Mouse (Mus musculus): ENCODE results near the gene Tlk1. TPM values are rescaled to one million over a fixed set of nuclear protein-coding genes. Genes with fewer than 3 reads are reported as not detected.
A peak's percentile ranks its signal among the peaks of the same experiment; 100 is the strongest.
"Not testable (repeated sequence)": the region's sequence is repeated elsewhere in the genome, so short reads cannot be mapped to it uniquely, and the experiment has no call there.

Gene Tlk1
- polyA plus RNA-seq, 1 experiment from 2014 or later: 28.0 TPM

GRCm38 (mm10) chr2:70813608-70814007, 11.9 kb downstream of the Tlk1 start:
- peaks cover 19% of the 10 kb centered on the region for H3K4me1 ChIP-seq (replicated peaks)
- WGBS: 78% methylated on average over 4 of the region's 4 CpGs
- H3K36me3 ChIP-seq: no peaks in the 10 kb centered on the region
- H3K4me3 ChIP-seq: no peak overlapping the region
- no peaks in the 10 kb centered on the region for H3K27me3 ChIP-seq
- no peak overlapping the region for H3K9ac ChIP-seq
- no peak for ATAC-seq (replicated peaks; ENCODE audit: insufficient number of reproducible peaks, insufficient read depth, low FRiP score, low read depth)
- no peak overlapping the region for H3K27ac ChIP-seq
- H3K4me2 ChIP-seq: no peak overlapping the region
- H3K9me3 ChIP-seq (replicated peaks): no peaks in the 10 kb centered on the region

- no peaks in the 10 kb centered on the region for H3K27me3 ChIP-seq
- H3K4me2 ChIP-seq: no peak overlapping the region
- no peak overlapping the region for H3K9ac ChIP-seq
- H3K9me3 ChIP-seq (replicated peaks): no peaks in the 10 kb centered on the region
- 73% methylated on average over 3 of the region's 3 CpGs for WGBS
- H3K4me1 ChIP-seq (replicated peaks): peaks cover 19% of the 10 kb centered on the region
- H3K27ac ChIP-seq: no peak overlapping the region
- no peaks in the 10 kb centered on the region for H3K36me3 ChIP-seq
- no peak for ATAC-seq (replicated peaks; ENCODE audit: insufficient number of reproducible peaks, insufficient read depth, low FRiP score, low read depth)
- H3K4me3 ChIP-seq: no peak overlapping the region
Observed at GRCm38 (mm10) chr2:70811476-70811875, 14.1 kb downstream of the Tlk1 start.

GRCm38 (mm10) chr2:70809921-70810320, 15.6 kb downstream of the Tlk1 start:
- Histone ChIP-seq H3K4me1 (replicated peaks) (peaks cover 19% of the 10 kb centered on the region), H3K36me3 (0 out of 2 replicates have a peak, but pooled peaks cover under 1% of the 10 kb centered on the region), H3K4me2 (no peak overlapping the region), H3K9me3 (replicated peaks) (no peaks in the 10 kb centered on the region), H3K4me3 (no peak overlapping the region), H3K27ac (no peak overlapping the region), H3K27me3 (no peaks in the 10 kb centered on the region), H3K9ac (no peak overlapping the region)
- 75% methylated on average over 3 of the region's 3 CpGs for WGBS
- no peak for ATAC-seq (replicated peaks; ENCODE audit: insufficient number of reproducible peaks, insufficient read depth, low FRiP score, low read depth)

GRCm38 (mm10) chr2:70808681-70809080, 16.8 kb downstream of the Tlk1 start:
- ATAC-seq (replicated peaks; ENCODE audit: insufficient number of reproducible peaks, insufficient read depth, low FRiP score, low read depth): no peak

GRCm38 (mm10) chr2:70807678-70808077, 17.9 kb downstream of the Tlk1 start:
- H3K36me3 ChIP-seq; H3K9me3 ChIP-seq (replicated peaks); H3K27me3 ChIP-seq; H3K4me2 ChIP-seq; H3K27ac ChIP-seq; H3K4me3 ChIP-seq; H3K9ac ChIP-seq; ATAC-seq (replicated peaks; ENCODE audit: insufficient number of reproducible peaks, insufficient read depth, low FRiP score, low read depth): not testable (repeated sequence)
- 66% methylated on average over 3 of the region's 3 CpGs for WGBS
- H3K4me1 ChIP-seq (replicated peaks): peaks cover 21% of the 10 kb centered on the region

More at GRCm38 (mm10) chr2:70808681-70809080, 16.8 kb downstream of the Tlk1 start:
- Histone ChIP-seq H3K4me2 (no peak overlapping the region), H3K9ac (no peak overlapping the region), H3K4me1 (replicated peaks) (peaks cover 19% of the 10 kb centered on the region), H3K36me3 (peaks cover 4% of the 10 kb centered on the region; the same call in 1 of the 2 replicates), H3K9me3 (replicated peaks) (no peaks in the 10 kb centered on the region), H3K4me3 (no peak overlapping the region), H3K27me3 (no peaks in the 10 kb centered on the region), H3K27ac (peak overlapping the region; percentile 13; the same call in 1 of the 2 replicates)

- Histone ChIP-seq H3K27me3 (no peaks in the 10 kb centered on the region), H3K4me2 (no peak overlapping the region), H3K4me3 (no peak overlapping the region), H3K4me1 (replicated peaks) (peaks cover 26% of the 10 kb centered on the region), H3K27ac (no peak overlapping the region), H3K9me3 (replicated peaks) (no peaks in the 10 kb centered on the region), H3K9ac (no peak overlapping the region), H3K36me3 (peaks cover 4% of the 10 kb centered on the region; the same call in 1 of the 2 replicates)
- ATAC-seq (replicated peaks; ENCODE audit: insufficient number of reproducible peaks, insufficient read depth, low FRiP score, low read depth): no peak
- WGBS: 89% methylated on average over 5 of the region's 5 CpGs
Observed at GRCm38 (mm10) chr2:70806020-70806419, 19.5 kb downstream of the Tlk1 start.

GRCm38 (mm10) chr2:70803696-70804095, 21.8 kb downstream of the Tlk1 start:
- not testable (repeated sequence) for H3K9me3 ChIP-seq (replicated peaks); H3K4me3 ChIP-seq; ATAC-seq (replicated peaks; ENCODE audit: insufficient number of reproducible peaks, insufficient read depth, low FRiP score, low read depth); H3K27ac ChIP-seq; H3K9ac ChIP-seq; H3K27me3 ChIP-seq; H3K36me3 ChIP-seq; H3K4me2 ChIP-seq
- peaks cover 24% of the 10 kb centered on the region for H3K4me1 ChIP-seq (replicated peaks)
- WGBS: 92% methylated on average over 4 of the region's 4 CpGs

GRCm38 (mm10) chr2:70802658-70803057, 22.9 kb downstream of the Tlk1 start:
- peaks cover 4% of the 10 kb centered on the region; the same call in 1 of the 2 replicates for H3K36me3 ChIP-seq
- no peak overlapping the region for H3K4me2 ChIP-seq
- H3K27ac ChIP-seq: no peak overlapping the region
- no peaks in the 10 kb centered on the region for H3K9me3 ChIP-seq (replicated peaks)
- 47% methylated on average over 6 of the region's 6 CpGs for WGBS
- H3K4me1 ChIP-seq (replicated peaks): peaks cover 27% of the 10 kb centered on the region
- no peak overlapping the region for H3K9ac ChIP-seq
- no peak for ATAC-seq (replicated peaks; ENCODE audit: insufficient number of reproducible peaks, insufficient read depth, low FRiP score, low read depth)
- no peak overlapping the region for H3K4me3 ChIP-seq
- no peaks in the 10 kb centered on the region for H3K27me3 ChIP-seq

- Histone ChIP-seq H3K4me3 (no peak overlapping the region), H3K4me1 (replicated peaks) (peaks cover 27% of the 10 kb centered on the region), H3K9me3 (replicated peaks) (no peaks in the 10 kb centered on the region), H3K27me3 (no peaks in the 10 kb centered on the region), H3K36me3 (peaks cover 4% of the 10 kb centered on the region; the same call in 1 of the 2 replicates), H3K4me2 (no peak overlapping the region), H3K9ac (no peak overlapping the region), H3K27ac (no peak overlapping the region)
- no peak for ATAC-seq (replicated peaks; ENCODE audit: insufficient number of reproducible peaks, insufficient read depth, low FRiP score, low read depth)
Observed at GRCm38 (mm10) chr2:70801543-70801942, 24.0 kb downstream of the Tlk1 start.

- no peaks in the 10 kb centered on the region for H3K9me3 ChIP-seq (replicated peaks)
- WGBS: 93% methylated on average over 1 of the region's 1 CpGs
- no peak overlapping the region for H3K4me2 ChIP-seq
- no peak overlapping the region for H3K4me3 ChIP-seq
- H3K27me3 ChIP-seq: no peaks in the 10 kb centered on the region
- H3K9ac ChIP-seq: no peak overlapping the region
- H3K36me3 ChIP-seq: peaks cover 4% of the 10 kb centered on the region; the same call in 1 of the 2 replicates
- peaks cover 27% of the 10 kb centered on the region for H3K4me1 ChIP-seq (replicated peaks)
- ATAC-seq (replicated peaks; ENCODE audit: insufficient number of reproducible peaks, insufficient read depth, low FRiP score, low read depth): no peak
- H3K27ac ChIP-seq: 0 out of 2 replicates have a peak overlapping the region, but pooled peaks have one; percentile 24
Observed at GRCm38 (mm10) chr2:70800396-70800795, 25.1 kb downstream of the Tlk1 start.

- no peak for ATAC-seq (replicated peaks; ENCODE audit: insufficient number of reproducible peaks, insufficient read depth, low FRiP score, low read depth)
- Histone ChIP-seq H3K9ac (no peak overlapping the region), H3K27ac (no peak overlapping the region), H3K4me2 (no peak overlapping the region), H3K4me3 (no peak overlapping the region), H3K9me3 (replicated peaks) (no peaks in the 10 kb centered on the region), H3K36me3 (peaks cover 5% of the 10 kb centered on the region), H3K4me1 (replicated peaks) (peaks cover 8% of the 10 kb centered on the region), H3K27me3 (no peaks in the 10 kb centered on the region)
- 74% methylated on average over 4 of the region's 4 CpGs for WGBS
Observed at GRCm38 (mm10) chr2:70793276-70793675, 32.3 kb downstream of the Tlk1 start.

- no peak overlapping the region for H3K4me3 ChIP-seq
- H3K27ac ChIP-seq: no peak overlapping the region
- 65% methylated on average over 2 of the region's 2 CpGs for WGBS
- H3K9ac ChIP-seq: no peak overlapping the region
- no peak overlapping the region for H3K4me2 ChIP-seq
- H3K36me3 ChIP-seq: peaks cover 5% of the 10 kb centered on the region
- ATAC-seq (replicated peaks; ENCODE audit: insufficient number of reproducible peaks, insufficient read depth, low FRiP score, low read depth): no peak
- H3K27me3 ChIP-seq: no peaks in the 10 kb centered on the region
- H3K4me1 ChIP-seq (replicated peaks): peaks cover 3% of the 10 kb centered on the region; the same call in 1 of the 2 replicates
- no peaks in the 10 kb centered on the region for H3K9me3 ChIP-seq (replicated peaks)
Observed at GRCm38 (mm10) chr2:70790246-70790645, 35.3 kb downstream of the Tlk1 start.

Data from heart, embryonic 15.5 days (tissue).